Mouse (Mus musculus) kidney, embryonic 14.5 days (tissue): Measurements from ENCODE around the gene Ephb2. TPM values are rescaled to one million over a fixed set of nuclear protein-coding genes. Genes with fewer than 3 reads are reported as not detected.

Experiments
- ATAC-seq: fragments of 200-750 bp; cut with Nextera tagmentation; 2 replicates; pipeline ENCODE4 v1.8.0; 2017; ENCODE audit warnings: moderate number of reproducible peaks, mild to moderate bottlenecking, moderate TSS enrichment, moderate library complexity; ENCODE audit not compliant: low FRiP score, low TSS enrichment
- H3K27ac ChIP-seq: fragments of 300-500 bp; sonication (generic); 2 replicates; pipeline ENCODE4 v1.5.1; 2014; ENCODE audit warnings: low read depth, mild to moderate bottlenecking, low read length, moderate library complexity, mixed read lengths
- H3K27me3 ChIP-seq: fragments of 300-500 bp; sonication (generic); 2 replicates; pipeline ENCODE4 v1.6.1; 2014; ENCODE audit warnings: mild to moderate bottlenecking, low read length; ENCODE audit not compliant: control insufficient read depth, insufficient read depth
- H3K36me3 ChIP-seq: fragments of 300-500 bp; sonication (generic); 2 replicates; pipeline ENCODE4 v1.6.1; 2014; ENCODE audit warnings: low read length, mixed read lengths; ENCODE audit not compliant: control insufficient read depth, insufficient read depth
- H3K4me1 ChIP-seq: fragments of 300-500 bp; sonication (generic); 2 replicates; pipeline ENCODE4 v1.6.1; 2014; ENCODE audit warnings: low read length, mixed read lengths; ENCODE audit not compliant: control insufficient read depth, insufficient read depth
- H3K4me2 ChIP-seq: fragments of 300-500 bp; sonication (generic); replicated peaks from 2 replicates; pipeline ENCODE4 v1.6.1; 2014; ENCODE audit warnings: low read depth, mild to moderate bottlenecking, low read length
- H3K4me3 ChIP-seq: fragments of 300-500 bp; sonication (generic); 2 replicates; pipeline ENCODE4 v1.5.1; 2014; ENCODE audit warnings: mild to moderate bottlenecking, low read length
- H3K9ac ChIP-seq: fragments of 300-500 bp; sonication (generic); 2 replicates; pipeline ENCODE4 v1.6.1; 2014; ENCODE audit warnings: low read depth, mild to moderate bottlenecking, low read length, moderate library complexity
- H3K9me3 ChIP-seq: fragments of 300-500 bp; sonication (generic); 2 replicates; pipeline ENCODE4 v1.6.1; 2016; ENCODE audit warnings: low read length; ENCODE audit not compliant: control insufficient read depth
- WGBS: fragments of 180-500 bp; shearing (Covaris S2); extraction: QIAGEN DNeasy Blood & Tissue Kit; methylation state at CpG from one replicate; pipeline ENCODE4 v1.1.7; 2014; 5-methylcytosine and 5-hydroxymethylcytosine counted together
- polyA plus RNA-seq: library from polyadenylated mRNA; unstranded; fragments of >200 nt; fragmentation: Nextera tagmentation; extraction: Ambion mirVana; gene quantifications from 2 replicates; pipeline ENCODE4 v1.2.1, GENCODE M21; 2014

The Ephb2 gene
- polyA plus RNA-seq, 1 experiment from 2014 or later = 9.1 TPM

GRCm38 (mm10) chr4:136742677-136743076, 93.1 kb downstream of the Ephb2 start:
- H3K9ac ChIP-seq = no peak overlapping the region
- no peaks in the 10 kb centered on the region for H3K27me3 ChIP-seq
- 6% methylated on average over 5 of the region's 5 CpGs for WGBS
- H3K36me3 ChIP-seq = no peaks in the 10 kb centered on the region
- no peak overlapping the region for H3K4me2 ChIP-seq
- H3K27ac ChIP-seq = peak overlapping the region; percentile 24; the same call in 1 of the 2 replicates
- peak; percentile 60 for ATAC-seq
- H3K4me1 ChIP-seq = peaks cover 43% of the 10 kb centered on the region
- H3K4me3 ChIP-seq = no peak overlapping the region
- no peaks in the 10 kb centered on the region for H3K9me3 ChIP-seq

GRCm38 (mm10) chr4:136741840-136742239, 93.9 kb downstream of the Ephb2 start:
- H3K4me3 ChIP-seq = no peak overlapping the region
- no peaks in the 10 kb centered on the region for H3K27me3 ChIP-seq
- no peaks in the 10 kb centered on the region for H3K9me3 ChIP-seq
- H3K4me2 ChIP-seq = no peak overlapping the region
- H3K9ac ChIP-seq = peak overlapping the region; percentile 37; the same call in 1 of the 2 replicates
- H3K4me1 ChIP-seq = peaks cover 48% of the 10 kb centered on the region
- peak overlapping the region; percentile 24; the same call in 1 of the 2 replicates for H3K27ac ChIP-seq
- no peaks in the 10 kb centered on the region for H3K36me3 ChIP-seq
- no peak for ATAC-seq
- 71% methylated on average over 14 of the region's 14 CpGs for WGBS

DNA sequence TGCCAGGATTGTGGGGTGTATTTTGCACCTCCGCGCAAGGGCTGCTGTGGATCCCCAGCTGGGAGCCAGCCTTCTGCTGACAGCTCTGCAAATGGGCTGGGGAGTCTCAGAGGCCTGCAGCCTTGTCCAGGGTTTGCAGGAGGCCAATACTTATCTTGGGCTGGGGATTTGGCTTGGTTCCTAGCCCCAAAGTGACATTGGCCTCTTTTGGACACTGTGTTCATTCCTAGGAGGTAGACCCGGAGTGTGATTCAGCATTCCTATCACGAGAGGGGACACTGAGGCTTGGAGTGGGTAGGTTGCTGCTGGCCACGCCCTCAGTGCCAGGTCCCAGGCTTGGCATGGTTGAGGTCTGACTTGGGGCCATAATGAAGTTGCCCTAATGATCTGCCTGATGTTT, 94.8 kb downstream of the Ephb2 start:
- H3K27ac ChIP-seq = no peak overlapping the region
- ATAC-seq = no peak
- H3K36me3 ChIP-seq = no peaks in the 10 kb centered on the region
- H3K9me3 ChIP-seq = no peaks in the 10 kb centered on the region
- peaks cover 53% of the 10 kb centered on the region for H3K4me1 ChIP-seq
- no peak overlapping the region for H3K4me3 ChIP-seq
- no peak overlapping the region for H3K9ac ChIP-seq
- no peak overlapping the region for H3K4me2 ChIP-seq
- 91% methylated on average over 5 of the region's 5 CpGs for WGBS
- no peaks in the 10 kb centered on the region for H3K27me3 ChIP-seq

DNA sequence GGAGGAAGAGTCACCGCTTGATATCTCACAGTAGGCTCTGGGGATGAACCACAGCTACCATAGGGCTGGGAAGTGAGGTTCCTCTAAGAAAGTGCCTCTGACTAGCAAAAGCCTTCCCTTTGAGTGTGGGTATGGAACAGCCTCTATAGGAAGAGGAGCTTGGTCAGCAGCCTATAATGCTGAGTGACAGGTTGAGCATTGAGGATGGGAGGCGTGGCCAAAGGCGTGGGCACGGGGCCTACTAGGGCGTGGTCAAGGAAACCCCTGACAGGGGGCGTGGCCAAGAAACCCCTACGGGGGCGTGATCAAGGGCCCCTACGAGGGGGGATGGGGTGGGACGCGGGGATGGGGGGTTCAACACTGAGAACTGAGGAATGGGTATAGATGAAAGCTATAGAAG, 96.6 kb downstream of the Ephb2 start:
- H3K4me1 ChIP-seq = peaks cover 62% of the 10 kb centered on the region
- WGBS = 20% methylated on average over 11 of the region's 11 CpGs

DNA sequence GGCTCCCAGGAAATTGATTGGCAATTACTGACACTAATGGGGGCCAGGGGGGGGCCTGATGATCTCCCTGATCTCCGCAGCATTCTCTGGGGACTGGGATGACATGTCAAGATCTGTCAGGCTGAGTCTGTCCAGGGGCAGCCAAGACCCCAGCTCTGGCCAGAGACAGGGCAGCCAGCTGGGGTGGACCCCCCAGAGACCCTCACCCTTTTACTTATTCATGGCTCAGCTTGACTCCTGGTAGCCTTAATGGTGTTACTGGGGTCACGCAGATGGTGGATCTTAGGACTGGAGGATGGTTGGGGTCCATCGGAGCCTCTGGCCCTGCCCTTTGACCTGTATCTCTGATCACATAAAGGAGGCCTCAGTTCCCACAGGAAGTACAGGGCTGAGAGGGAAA, 97.5 kb downstream of the Ephb2 start:
- H3K4me3 ChIP-seq = no peak overlapping the region
- no peaks in the 10 kb centered on the region for H3K27me3 ChIP-seq
- H3K9me3 ChIP-seq = no peaks in the 10 kb centered on the region
- H3K36me3 ChIP-seq = no peaks in the 10 kb centered on the region
- no peak overlapping the region for H3K4me2 ChIP-seq
- H3K9ac ChIP-seq = no peak overlapping the region
- 64% methylated on average over 3 of the region's 3 CpGs for WGBS
- no peak for ATAC-seq
- H3K4me1 ChIP-seq = peaks cover 65% of the 10 kb centered on the region
- no peak overlapping the region for H3K27ac ChIP-seq

More for the DNA sequence above, 96.6 kb downstream of the Ephb2 start:
- Histone ChIP-seq H3K9me3 (no peaks in the 10 kb centered on the region), H3K27me3 (no peaks in the 10 kb centered on the region), H3K4me2 (no peak overlapping the region), H3K27ac (no peak overlapping the region), H3K4me3 (no peak overlapping the region), H3K9ac (no peak overlapping the region), H3K36me3 (no peaks in the 10 kb centered on the region)
- ATAC-seq = no peak

- peaks cover 69% of the 10 kb centered on the region for H3K4me1 ChIP-seq
- no peaks in the 10 kb centered on the region for H3K36me3 ChIP-seq
- H3K27me3 ChIP-seq = no peaks in the 10 kb centered on the region
- no peak overlapping the region for H3K9ac ChIP-seq
- H3K9me3 ChIP-seq = no peaks in the 10 kb centered on the region
- 51% methylated on average over 4 of the region's 4 CpGs for WGBS
- no peak overlapping the region for H3K4me2 ChIP-seq
- 0 out of 2 replicates have a peak overlapping the region, but pooled peaks have one; percentile 32 for H3K27ac ChIP-seq
- ATAC-seq = no peak
- H3K4me3 ChIP-seq = no peak overlapping the region
These were observed 99.9 kb downstream of the Ephb2 start for GRCm38 (mm10) chr4:136735856-136736255.

DNA sequence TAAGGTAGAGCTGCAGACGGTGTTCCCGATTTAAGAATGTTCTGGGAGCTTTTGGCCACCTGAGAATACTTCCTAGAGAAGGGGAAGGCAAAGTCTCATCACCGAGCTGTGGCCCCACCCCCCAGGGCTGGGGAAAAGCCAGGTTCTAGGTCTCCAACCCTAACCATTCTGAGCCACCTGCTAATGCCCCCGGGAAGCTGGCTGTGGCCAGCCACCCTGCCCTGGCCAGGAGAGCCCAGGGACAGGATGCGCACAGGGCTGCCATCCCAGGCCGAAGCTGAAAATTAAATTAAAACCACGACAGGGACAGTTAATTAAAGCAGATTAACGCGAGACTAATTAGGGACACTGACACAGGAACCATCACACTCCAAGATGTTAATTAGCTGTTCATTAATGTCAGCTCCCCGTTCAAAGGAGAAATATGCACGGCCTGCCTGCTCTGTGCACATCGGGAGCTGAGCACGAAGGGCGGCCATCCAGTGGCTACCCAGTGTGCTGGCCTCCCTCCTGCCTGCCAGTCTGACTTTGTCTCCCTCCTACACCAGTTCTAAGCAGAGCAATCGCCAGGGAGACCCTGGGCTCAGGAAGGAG, 101.5 kb downstream of the Ephb2 start:
- H3K9ac ChIP-seq = no peak overlapping the region
- H3K27me3 ChIP-seq = no peaks in the 10 kb centered on the region
- WGBS = 66% methylated on average over 15 of the region's 15 CpGs
- no peak overlapping the region for H3K4me2 ChIP-seq
- H3K4me3 ChIP-seq = no peak overlapping the region
- no peaks in the 10 kb centered on the region for H3K9me3 ChIP-seq
- ATAC-seq = no peak
- no peak overlapping the region for H3K27ac ChIP-seq
- peaks cover 64% of the 10 kb centered on the region for H3K4me1 ChIP-seq
- H3K36me3 ChIP-seq = no peaks in the 10 kb centered on the region

DNA sequence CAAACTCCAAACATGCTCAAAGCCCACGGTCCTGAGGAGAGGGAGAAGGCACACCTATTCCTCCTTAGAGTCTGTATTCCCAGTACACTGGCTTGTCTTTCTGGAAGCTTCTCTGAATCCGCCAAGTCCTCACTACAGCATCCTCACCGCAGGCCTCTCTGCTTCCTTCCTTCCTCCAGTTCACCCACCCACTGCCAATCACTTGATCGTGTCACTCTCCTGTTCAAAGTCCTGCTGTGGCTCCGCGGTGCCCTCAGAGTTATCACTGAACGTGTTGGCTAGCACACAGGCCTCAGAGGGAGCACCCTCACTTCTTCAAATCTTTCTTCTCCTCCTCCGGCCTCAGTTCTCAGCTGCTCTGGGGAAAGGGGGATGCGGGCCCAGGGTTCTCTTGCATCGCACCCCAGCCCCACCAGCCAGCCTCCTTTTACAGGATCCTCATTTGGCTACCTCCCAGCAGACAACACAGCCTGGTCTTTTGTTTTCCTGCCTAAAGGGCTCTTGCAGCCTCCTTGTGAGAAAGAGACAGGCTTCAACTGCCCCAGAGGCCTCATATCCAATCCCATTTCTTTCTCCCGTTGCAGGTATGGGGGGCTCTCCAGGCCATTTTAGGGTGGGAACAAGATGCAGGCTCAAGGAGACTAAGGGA, 102.4 kb downstream of the Ephb2 start:
- ATAC-seq = no peak

DNA sequence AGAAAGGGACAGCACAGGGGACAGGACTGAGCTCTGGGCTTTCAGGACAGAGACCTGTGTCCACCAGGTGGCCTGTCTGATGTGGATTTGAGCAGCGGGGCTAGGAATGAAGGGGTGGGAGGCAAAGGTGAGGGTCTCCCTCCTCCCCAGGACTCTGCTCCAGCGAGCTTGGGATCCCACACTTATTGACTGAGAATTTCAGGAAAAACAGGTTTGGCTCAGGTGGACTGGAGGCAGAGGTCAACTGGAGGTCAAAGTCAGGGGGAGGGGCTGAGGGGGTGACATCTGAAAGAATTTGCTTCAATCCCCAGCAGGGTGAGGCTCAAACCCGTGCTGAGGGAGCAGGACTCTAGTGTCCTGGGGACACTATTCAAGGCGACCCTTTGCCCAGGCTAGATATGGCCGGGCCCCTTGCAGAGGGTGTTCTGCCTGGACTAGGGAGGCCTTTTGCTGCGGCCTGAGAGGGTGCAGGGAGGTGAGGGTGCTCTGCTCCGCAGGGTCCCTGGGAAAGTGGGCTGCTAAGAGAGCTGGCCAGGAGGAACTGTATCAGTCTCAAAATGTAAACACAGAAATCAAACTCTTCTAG, 103.2 kb downstream of the Ephb2 start:
- H3K4me2 ChIP-seq = 0 out of 2 replicates have a peak overlapping the region, but pooled peaks have one; percentile 12
- no peak overlapping the region for H3K9ac ChIP-seq
- 36% methylated on average over 7 of the region's 7 CpGs for WGBS
- ATAC-seq = peak; percentile 44
- no peaks in the 10 kb centered on the region for H3K9me3 ChIP-seq
- H3K27ac ChIP-seq = peak overlapping the region; percentile 79
- no peaks in the 10 kb centered on the region for H3K27me3 ChIP-seq
- H3K4me1 ChIP-seq = peaks cover 58% of the 10 kb centered on the region
- H3K36me3 ChIP-seq = no peaks in the 10 kb centered on the region
- no peak overlapping the region for H3K4me3 ChIP-seq

More for the DNA sequence above, 102.4 kb downstream of the Ephb2 start:
- Histone ChIP-seq H3K9ac (peak overlapping the region; percentile 19; the same call in 1 of the 2 replicates), H3K4me2 (no peak overlapping the region), H3K36me3 (no peaks in the 10 kb centered on the region), H3K27me3 (no peaks in the 10 kb centered on the region), H3K4me3 (no peak overlapping the region), H3K4me1 (peaks cover 55% of the 10 kb centered on the region), H3K27ac (peak overlapping the region; percentile 79; the same call in 1 of the 2 replicates), H3K9me3 (no peaks in the 10 kb centered on the region)
- WGBS = 38% methylated on average over 11 of the region's 11 CpGs
